Comparison of ENCODE assay signal across 8 mouse cellular contexts in the genomic region with DNA sequence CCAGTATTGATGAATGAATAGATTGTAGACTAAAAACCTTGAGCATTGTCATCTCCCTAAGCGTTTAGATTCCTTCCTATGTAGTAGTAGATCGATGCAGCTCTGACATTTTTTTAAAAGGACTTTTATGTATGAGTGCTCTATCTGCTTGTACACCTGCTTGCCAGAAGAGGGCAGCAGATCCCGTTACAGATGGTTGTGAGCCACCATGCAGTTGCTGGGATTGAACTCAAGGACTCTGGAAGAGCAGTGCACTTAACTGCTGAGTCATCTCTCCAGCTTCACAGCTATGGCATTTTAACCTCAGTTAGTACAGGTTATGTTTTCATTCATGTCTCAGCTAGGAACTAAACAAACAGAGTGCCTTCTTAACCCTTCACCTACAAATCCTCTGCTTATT. TPM values are rescaled to one million over a fixed set of nuclear protein-coding genes. Genes with fewer than 3 reads are reported as not detected.
A peak's percentile ranks its signal among the peaks of the same experiment; 100 is the strongest.
DNase-seq lines count a peak whose midpoint lies in the region; ATAC-seq lines count a peak whose summit lies in the region.

No protein-coding gene starts in this region.

- no peak overlapping the region for H3K27ac ChIP-seq in heart, embryonic 10.5 days
- H3K27ac ChIP-seq in embryonic facial prominence, embryonic 11.5 days (replicated peaks; ENCODE audit: low read depth, low read length), result no peak overlapping the region

- 37% methylated on average over 3 of the region's 3 CpGs for WGBS in heart, embryonic 10.5 days
- WGBS in embryonic facial prominence, embryonic 11.5 days, result 52% methylated on average over 3 of the region's 3 CpGs

- H3K4me1 ChIP-seq in heart, embryonic 10.5 days, result no peaks in the 10 kb centered on the region
- no peaks in the 10 kb centered on the region for H3K4me1 ChIP-seq in embryonic facial prominence, embryonic 11.5 days (ENCODE audit: control insufficient read depth, insufficient read depth, low read length)

- no peaks in the 10 kb centered on the region for H3K9me3 ChIP-seq in heart, embryonic 10.5 days
- H3K9me3 ChIP-seq in embryonic facial prominence, embryonic 11.5 days (replicated peaks; ENCODE audit: control insufficient read depth, low read length), result no peaks in the 10 kb centered on the region

- H3K4me3 ChIP-seq in heart, embryonic 10.5 days, result no peak overlapping the region
- no peak overlapping the region for H3K4me3 ChIP-seq in embryonic facial prominence, embryonic 11.5 days (ENCODE audit: low read depth, low read length)

- DNase-seq in heart, embryonic 10.5 days (ENCODE audit: low spot score), result peak; percentile 75
- DNase-seq in heart, adult 9 months (ENCODE audit: low spot score in 2 of 2), result no peak
- peak; percentile 1 for DNase-seq in ovary, postnatal 14 days (ENCODE audit: low spot score)
- no peak for DNase-seq in ovary, adult 18-20 months (ENCODE audit: low spot score)
- peak; percentile 11 for DNase-seq in adrenal gland, adult 2 months
- DNase-seq in embryonic facial prominence, embryonic 11.5 days (ENCODE audit: low spot score), result peak; percentile 17
- no peak for DNase-seq in urinary bladder, postnatal 4 days (ENCODE audit: low spot score in 2 of 2)

- no peaks in the 10 kb centered on the region for H3K27me3 ChIP-seq in heart, embryonic 10.5 days (ENCODE audit: insufficient read depth, poor library complexity, severe bottlenecking)
- no peaks in the 10 kb centered on the region for H3K27me3 ChIP-seq in embryonic facial prominence, embryonic 11.5 days (ENCODE audit: control insufficient read depth, insufficient read depth, low read length)

- no peak for ATAC-seq in embryonic facial prominence, embryonic 11.5 days (replicated peaks; ENCODE audit: insufficient number of reproducible peaks, low FRiP score, low TSS enrichment, low read depth)
- ATAC-seq in megakaryocyte, adult 5-6 weeks (ENCODE audit: poor library complexity, severe bottlenecking), result peak; percentile 63

- no peaks in the 10 kb centered on the region for H3K36me3 ChIP-seq in heart, embryonic 10.5 days
- H3K36me3 ChIP-seq in embryonic facial prominence, embryonic 11.5 days (replicated peaks; ENCODE audit: control insufficient read depth, insufficient read depth, low read depth, low read length), result no peaks in the 10 kb centered on the region

- no peak overlapping the region for H3K4me2 ChIP-seq in embryonic facial prominence, embryonic 11.5 days (ENCODE audit: low read depth, low read length)

- no peak overlapping the region for H3K9ac ChIP-seq in embryonic facial prominence, embryonic 11.5 days (replicated peaks; ENCODE audit: low read length)

RNA-seq across cellular contexts. Expression of gene Rragb, which starts 15.5 kb away (rescaled TPM):
- 1.7 and 2.3 TPM in 2 replicates for polyA plus RNA-seq in heart, embryonic 10.5 days (2016; fragmentation: Nextera tagmentation; extraction: Ambion mirVana)
- 10 to 100 TPM in 1 of 2 experiments, 1 to 10 TPM in 1; 6.4 to 13.2 TPM for total RNA-seq in adrenal gland, adult 2 months (2021)
- polyA plus RNA-seq in adrenal gland, adult 2 months (2012; rRNA removed), result 2.3 and 3.7 TPM in 2 replicates
- 4.8 and 4.9 TPM in 2 replicates for polyA plus RNA-seq in embryonic facial prominence, embryonic 11.5 days (2014; fragmentation: Nextera tagmentation; extraction: Ambion mirVana)
- 0.83 and 1.5 TPM in 2 replicates for total RNA-seq in megakaryocyte, adult 5-6 weeks (2015)
- total RNA-seq in megakaryocyte, adult 5-6 weeks (2017), result 1.3 and 2.1 TPM in 2 replicates

RNA-seq across cellular contexts. Expression of gene Foxr2, which starts 36.7 kb away (rescaled TPM):
- not detected in 2 replicates for polyA plus RNA-seq in heart, embryonic 10.5 days (2016; fragmentation: Nextera tagmentation; extraction: Ambion mirVana)
- not detected for total RNA-seq in adrenal gland, adult 2 months (2021)
- 0.03 TPM in 1 of 2 replicates, not detected in the other for polyA plus RNA-seq in adrenal gland, adult 2 months (2012; rRNA removed)
- 0.13 and 0.49 TPM in 2 replicates for polyA plus RNA-seq in embryonic facial prominence, embryonic 11.5 days (2014; fragmentation: Nextera tagmentation; extraction: Ambion mirVana)
- total RNA-seq in megakaryocyte, adult 5-6 weeks (2015), result not detected in 2 replicates
- not detected in 2 replicates for total RNA-seq in megakaryocyte, adult 5-6 weeks (2017)

Comparison
In these comparisons a context has a peak if more than half of its experiments do, and no peak if none do; other contexts are left out.
1. DNase-seq: peak in heart, embryonic 10.5 days (single experiment), ovary, postnatal 14 days (single experiment), adrenal gland, adult 2 months (single experiment) and embryonic facial prominence, embryonic 11.5 days (single experiment); none in heart, adult 9 months (0 of 2), ovary, adult 18-20 months (single experiment) and urinary bladder, postnatal 4 days (0 of 2).